ENCODE assay signal across 28 mouse cellular contexts in genomic region chr17:28470876-28471275, GRCm38 (mm10). TPM values are rescaled to one million over a fixed set of nuclear protein-coding genes. Genes with fewer than 3 reads are reported as not detected.
DNase-seq lines count a peak whose midpoint lies in the region; ATAC-seq and TF ChIP-seq lines count a peak whose summit lies in the region.
"Had no signal": no experiment of that assay in that cellular context is flagged by ENCODE, and none has a peak within 500 bp of the region (broad histone marks: within the 10 kb centered on the region; RNA-seq: fewer than 3 reads in every experiment).

No protein-coding gene starts in this region.

- ATAC-seq in kidney, embryonic 14.5 days (ENCODE audit: low FRiP score, low TSS enrichment): peak; percentile 49; the same call in 1 of the 2 replicates
- no peak for ATAC-seq in limb, embryonic 12.5 days (ENCODE audit: insufficient number of reproducible peaks, insufficient read depth, low FRiP score, low TSS enrichment, low read depth)
- ATAC-seq: activated CD4-positive, CD25-positive, alpha-beta regulatory T cell, adult 4 months; forebrain, embryonic 14.5 days; Patski had no signal

- no peak for DNase-seq in kidney, adult 11 months
- DNase-seq in limb, embryonic 10.5 days (ENCODE audit: low spot score): no peak
- peak; percentile 45 for DNase-seq in embryonic facial prominence, embryonic 10.5 days (ENCODE audit: low spot score)
- DNase-seq in adrenal gland, adult 8-10 months: no peak
- DNase-seq: adrenal gland, postnatal 25 days; cerebellum, adult 2 months; cerebellum, postnatal 14 days; embryo, embryonic 11 days; gastrocnemius, adult 2 months; gastrocnemius, postnatal 36 days; heart, adult 2 months; heart, postnatal 14 days had no signal

- H3K27me3 ChIP-seq in kidney, embryonic 14.5 days (ENCODE audit: control insufficient read depth, insufficient read depth, low read length): no peaks in the 10 kb centered on the region
- no peaks in the 10 kb centered on the region for H3K27me3 ChIP-seq in limb, embryonic 12.5 days
- H3K27me3 ChIP-seq in limb, embryonic 10.5 days (ENCODE audit: low read depth, poor library complexity, severe bottlenecking): no peaks in the 10 kb centered on the region
- no peaks in the 10 kb centered on the region for H3K27me3 ChIP-seq in embryonic facial prominence, embryonic 10.5 days (replicated peaks; ENCODE audit: low read depth, poor library complexity, severe bottlenecking)
- no peaks in the 10 kb centered on the region for H3K27me3 ChIP-seq in myocyte (ENCODE audit: control insufficient read depth, insufficient read depth, insufficient read length)
- H3K27me3 ChIP-seq: CH12.LX; heart, embryonic 15.5 days; Patski had no signal

- no peak for TF ChIP-seq POLR2A in myocyte (IDR thresholded peaks at IDR 0.05; ENCODE audit: insufficient read length, low read depth)

- no peak overlapping the region for H3ac ChIP-seq in myocyte (ENCODE audit: control insufficient read depth, insufficient read length)

- no peaks in the 10 kb centered on the region for H3K36me3 ChIP-seq in kidney, embryonic 14.5 days (ENCODE audit: control insufficient read depth, insufficient read depth, low read length)
- no peaks in the 10 kb centered on the region for H3K36me3 ChIP-seq in limb, embryonic 12.5 days
- H3K36me3 ChIP-seq in limb, embryonic 10.5 days: peaks cover 6% of the 10 kb centered on the region; the same call in 1 of the 2 replicates
- H3K36me3 ChIP-seq in embryonic facial prominence, embryonic 10.5 days (replicated peaks): 0 out of 2 replicates have a peak, but pooled peaks cover 2% of the 10 kb centered on the region
- no peaks in the 10 kb centered on the region for H3K36me3 ChIP-seq in myocyte (ENCODE audit: control insufficient read depth, insufficient read depth)
- H3K36me3 ChIP-seq: heart, embryonic 15.5 days; hindbrain, embryonic 10.5 days had no signal

- H3K9me3 ChIP-seq in kidney, embryonic 14.5 days (ENCODE audit: control insufficient read depth, low read length): no peaks in the 10 kb centered on the region
- no peaks in the 10 kb centered on the region for H3K9me3 ChIP-seq in limb, embryonic 12.5 days
- H3K9me3 ChIP-seq in limb, embryonic 10.5 days (replicated peaks): no peaks in the 10 kb centered on the region
- H3K9me3 ChIP-seq in embryonic facial prominence, embryonic 10.5 days: no peaks in the 10 kb centered on the region
- H3K9me3 ChIP-seq: forebrain, embryonic 10.5 days; heart, embryonic 15.5 days; hindbrain, embryonic 10.5 days had no signal

- peaks cover 16% of the 10 kb centered on the region; the same call in 1 of the 2 replicates for H3K4me1 ChIP-seq in kidney, embryonic 14.5 days (ENCODE audit: control insufficient read depth, insufficient read depth, low read length)
- peaks cover 5% of the 10 kb centered on the region; the same call in 1 of the 2 replicates for H3K4me1 ChIP-seq in limb, embryonic 12.5 days (replicated peaks)
- H3K4me1 ChIP-seq in limb, embryonic 10.5 days: no peaks in the 10 kb centered on the region
- H3K4me1 ChIP-seq in embryonic facial prominence, embryonic 10.5 days: peaks cover 30% of the 10 kb centered on the region

- 43% methylated on average over 6 of the region's 6 CpGs for WGBS in kidney, embryonic 14.5 days
- WGBS in limb, embryonic 12.5 days: 72% methylated on average over 6 of the region's 6 CpGs
- WGBS in limb, embryonic 10.5 days: 82% methylated on average over 6 of the region's 6 CpGs
- whole genome bisulfite sequencing in embryonic facial prominence, embryonic 10.5 days: 54% methylated on average over 6 of the region's 6 CpGs

- no peak overlapping the region for H3K4me3 ChIP-seq in kidney, embryonic 14.5 days (ENCODE audit: low read length)
- no peak overlapping the region for H3K4me3 ChIP-seq in limb, embryonic 12.5 days (replicated peaks)
- no peak overlapping the region for H3K4me3 ChIP-seq in limb, embryonic 10.5 days
- H3K4me3 ChIP-seq in embryonic facial prominence, embryonic 10.5 days: no peak overlapping the region
- H3K4me3 ChIP-seq in myocyte: no peak overlapping the region
- H3K4me3 ChIP-seq: erythroblast, embryonic 14.5 days; forebrain, embryonic 10.5 days; heart, adult 2 months; heart, embryonic 15.5 days; hindbrain, embryonic 10.5 days had no signal

- peaks cover 6% of the 10 kb centered on the region for H3K79me2 ChIP-seq in myocyte (ENCODE audit: control insufficient read depth, insufficient read depth)

- no peak overlapping the region for H3K4me2 ChIP-seq in kidney, embryonic 14.5 days (replicated peaks; ENCODE audit: low read depth, low read length)
- H3K4me2 ChIP-seq in limb, embryonic 12.5 days: no peak overlapping the region
- H3K4me2 ChIP-seq in myocyte (ENCODE audit: low read depth): peak overlapping the region; percentile 75
- H3K4me2 ChIP-seq: heart, embryonic 11.5 days; heart, embryonic 15.5 days; hindbrain, embryonic 14.5 days had no signal

- H3K27ac ChIP-seq in kidney, embryonic 14.5 days (ENCODE audit: low read depth, low read length): no peak overlapping the region
- H3K27ac ChIP-seq in limb, embryonic 12.5 days: 0 out of 2 replicates have a peak overlapping the region, but pooled peaks have one; percentile 41
- H3K27ac ChIP-seq in limb, embryonic 10.5 days: no peak overlapping the region
- no peak overlapping the region for H3K27ac ChIP-seq in embryonic facial prominence, embryonic 10.5 days (replicated peaks)
- H3K27ac ChIP-seq: forebrain, embryonic 10.5 days; heart, adult 2 months; heart, embryonic 15.5 days; hindbrain, embryonic 14.5 days had no signal

- no peak overlapping the region for H3K9ac ChIP-seq in kidney, embryonic 14.5 days (ENCODE audit: low read depth, low read length)
- no peak overlapping the region for H3K9ac ChIP-seq in limb, embryonic 12.5 days (replicated peaks)
- H3K9ac ChIP-seq: heart, embryonic 15.5 days had no signal

TF ChIP-seq in myocyte, 11 proteins besides CTCF, POLR2A, EP300 and RAD21:
- no peak for TF ChIP-seq REST (IDR thresholded peaks at IDR 0.05; ENCODE audit: insufficient read depth, insufficient read length)
- TF ChIP-seq MYOD1 (IDR thresholded peaks at IDR 0.05; ENCODE audit: control insufficient read depth in 1 of 3, insufficient read length in 2 of 3, low read depth in 2 of 3): no peak
- no peak for TF ChIP-seq MYOG (IDR thresholded peaks at IDR 0.05; ENCODE audit: control insufficient read depth in 1 of 3, insufficient read depth in 1 of 3, insufficient read length in 2 of 3, low read depth in 2 of 3)
- no peak for TF ChIP-seq CEBPB (IDR thresholded peaks at IDR 0.05; ENCODE audit: insufficient read depth, poor library complexity, severe bottlenecking)
- no peak for TF ChIP-seq SRF (IDR thresholded peaks at IDR 0.05; ENCODE audit: control insufficient read depth, insufficient read length, low read depth)
- TF ChIP-seq E2F4 (IDR thresholded peaks at IDR 0.05; ENCODE audit: insufficient read depth): no peak
- no peak for TF ChIP-seq TCF3 (IDR thresholded peaks at IDR 0.05; ENCODE audit: insufficient read length, low read depth)
- no peak for TF ChIP-seq TCF12 (IDR thresholded peaks at IDR 0.05; ENCODE audit: insufficient read depth, poor library complexity, severe bottlenecking)

RNA-seq across cellular contexts. Expression of gene Fkbp5, which starts 46.5 kb away (rescaled TPM):
- polyA plus RNA-seq in kidney, embryonic 14.5 days (2014; fragmentation: Nextera tagmentation; extraction: Ambion mirVana): 10.0 and 14.0 TPM in 2 replicates
- polyA plus RNA-seq in limb, embryonic 12.5 days (2016; fragmentation: Nextera tagmentation; extraction: Ambion mirVana): 36.2 and 42.4 TPM in 2 replicates
- polyA plus RNA-seq in limb, embryonic 10.5 days (2016; fragmentation: Nextera tagmentation; extraction: Ambion mirVana): 32.5 and 32.6 TPM in 2 replicates
- 32.0 and 32.8 TPM in 2 replicates for polyA plus RNA-seq in embryonic facial prominence, embryonic 10.5 days (2016; fragmentation: Nextera tagmentation; extraction: Ambion mirVana)
- polyA plus RNA-seq in myocyte (2012; fragmentation: generic; extraction: Trizol): 11.6 TPM
- 100 to 1,000 TPM in 2 of 4 experiments, 10 to 100 TPM in 2; 77.9 to 150 (median 98.7) TPM for total RNA-seq in adrenal gland, adult 8-10 months (2022)

RNA-seq across cellular contexts. Expression of gene Armc12, which starts 59.7 kb away (rescaled TPM):
- polyA plus RNA-seq in kidney, embryonic 14.5 days (2014; fragmentation: Nextera tagmentation; extraction: Ambion mirVana): not detected in 2 replicates
- polyA plus RNA-seq in limb, embryonic 12.5 days (2016; fragmentation: Nextera tagmentation; extraction: Ambion mirVana): not detected in 2 replicates
- not detected in 2 replicates for polyA plus RNA-seq in limb, embryonic 10.5 days (2016; fragmentation: Nextera tagmentation; extraction: Ambion mirVana)
- not detected in 2 replicates for polyA plus RNA-seq in embryonic facial prominence, embryonic 10.5 days (2016; fragmentation: Nextera tagmentation; extraction: Ambion mirVana)
- polyA plus RNA-seq in myocyte (2012; fragmentation: generic; extraction: Trizol): not detected
- total RNA-seq in adrenal gland, adult 8-10 months (2022): not detected
- total RNA-seq: adrenal gland, adult 18-20 months; adrenal gland, postnatal 25 days; CH12.LX; common myeloid progenitor, adult 5-6 weeks; gastrocnemius, adult 2 months; gastrocnemius, postnatal 36 days; heart, adult 2 months; heart, postnatal 14 days had no signal
- polyA plus RNA-seq: activated CD4-positive, CD25-positive, alpha-beta regulatory T cell, adult 4 months; cerebellum, adult 2 months; embryonic facial prominence, embryonic 14.5 days; erythroblast, embryonic 14.5 days; forebrain, embryonic 10.5 days; forebrain, embryonic 14.5 days; heart, embryonic 11.5 days; heart, embryonic 15.5 days; hindbrain, embryonic 10.5 days; hindbrain, embryonic 14.5 days; Patski had no signal
